Mouse (Mus musculus) cortical plate, adult 2 months (tissue): ENCODE data around the gene Slc36a3.

Experiments
- CTCF ChIP-seq: fragments of 200-500 bp; IDR thresholded peaks from 2 replicates; pipeline ENCODE4 v1.5.1; 2011; ENCODE audit warnings: mild to moderate bottlenecking, control low read depth, low read length; ENCODE audit not compliant: insufficient read depth; ENCODE audit errors: extremely low read depth
- POLR2A ChIP-seq: fragments of 200-500 bp; IDR thresholded peaks from 2 replicates; pipeline ENCODE4 v1.6.1; 2011; ENCODE audit warnings: mild to moderate bottlenecking, low read length, control low read depth; ENCODE audit not compliant: insufficient read depth; ENCODE audit errors: extremely low read depth

GRCm38 (mm10) chr11:55126663-55127062, 24.8 kb downstream of the Slc36a3 start:
- TF ChIP-seq CTCF (no peak), POLR2A (no peak)
